Mouse (Mus musculus) midbrain, embryonic 16.5 days (tissue): ENCODE measurements around the gene Ephb4. TPM values are rescaled to one million over a fixed set of nuclear protein-coding genes. Genes with fewer than 3 reads are reported as not detected.

Source experiments
- ATAC-seq: fragments of 200-750 bp; cut with Nextera tagmentation; 2 replicates; pipeline ENCODE4 v1.8.0; 2017; ENCODE audit warnings: moderate TSS enrichment
- H3K27ac ChIP-seq: fragments of 300-500 bp; sonication (generic); 2 replicates; pipeline ENCODE4 v1.5.1; 2014; ENCODE audit warnings: mild to moderate bottlenecking, low read length, mixed read lengths
- H3K27me3 ChIP-seq: fragments of 300-500 bp; sonication (generic); 2 replicates; pipeline ENCODE4 v1.6.1; 2014; ENCODE audit warnings: low read depth, low read length, mixed read lengths; ENCODE audit not compliant: control insufficient read depth, insufficient read depth
- H3K36me3 ChIP-seq: fragments of 300-500 bp; sonication (generic); 2 replicates; pipeline ENCODE4 v1.6.1; 2014; ENCODE audit warnings: mild to moderate bottlenecking, low read length, moderate library complexity, mixed read lengths; ENCODE audit not compliant: control insufficient read depth, insufficient read depth
- H3K4me1 ChIP-seq: fragments of 300-500 bp; sonication (generic); 2 replicates; pipeline ENCODE4 v1.6.1; 2014; ENCODE audit warnings: mild to moderate bottlenecking, low read length, mixed read lengths; ENCODE audit not compliant: control insufficient read depth, insufficient read depth
- H3K4me2 ChIP-seq: fragments of 300-500 bp; sonication (generic); 2 replicates; pipeline ENCODE4 v1.6.1; 2014; ENCODE audit warnings: mild to moderate bottlenecking, low read length, mixed read lengths
- H3K4me3 ChIP-seq: fragments of 300-500 bp; sonication (generic); 2 replicates; pipeline ENCODE4 v1.5.1; 2014; ENCODE audit warnings: low read depth, mild to moderate bottlenecking, low read length, moderate library complexity, mixed read lengths
- H3K9ac ChIP-seq: fragments of 300-500 bp; sonication (generic); 2 replicates; pipeline ENCODE4 v1.6.1; 2014; ENCODE audit warnings: low read depth, low read length, mixed read lengths
- H3K9me3 ChIP-seq: fragments of 300-500 bp; sonication (generic); replicated peaks from 2 replicates; pipeline ENCODE4 v1.6.1; 2014; ENCODE audit warnings: mild to moderate bottlenecking, low read length, mixed read lengths; ENCODE audit not compliant: control insufficient read depth, poor library complexity, severe bottlenecking
- WGBS: fragments of 180-500 bp; shearing (Covaris S2); extraction: QIAGEN DNeasy Blood & Tissue Kit; methylation state at CpG from one replicate; pipeline ENCODE4 v1.1.7; 2014; 5-methylcytosine and 5-hydroxymethylcytosine counted together
- polyA plus RNA-seq: library from polyadenylated mRNA; unstranded; fragments of >200 nt; fragmentation: Nextera tagmentation; extraction: Ambion mirVana; gene quantifications from 2 replicates; pipeline ENCODE4 v1.2.1, GENCODE M21; 2015

Gene Ephb4
- polyA plus RNA-seq, 1 experiment from 2014 or later: 4.8 TPM

GRCm38 (mm10) chr5:137340222-137340621, 9.7 kb upstream of the Ephb4 start:
- Histone ChIP-seq H3K4me2 (peak overlapping the region; percentile 93), H3K9ac (peak overlapping the region; percentile 74), H3K36me3 (no peaks in the 10 kb centered on the region), H3K27ac (peak overlapping the region; percentile 82), H3K4me3 (no peak overlapping the region), H3K4me1 (peaks cover 19% of the 10 kb centered on the region), H3K27me3 (no peaks in the 10 kb centered on the region), H3K9me3 (no peaks in the 10 kb centered on the region)
- ATAC-seq: no peak
- WGBS: 72% methylated on average over 6 of the region's 6 CpGs

GRCm38 (mm10) chr5:137342407-137343012, 7.4 kb upstream of the Ephb4 start:
- no peak overlapping the region for H3K27ac ChIP-seq

GRCm38 (mm10) chr5:137343412-137343811, 6.5 kb upstream of the Ephb4 start:
- Histone ChIP-seq H3K36me3 (no peaks in the 10 kb centered on the region), H3K9ac (no peak overlapping the region), H3K4me2 (no peak overlapping the region), H3K4me1 (peaks cover 19% of the 10 kb centered on the region), H3K4me3 (no peak overlapping the region), H3K27ac (no peak overlapping the region), H3K9me3 (no peaks in the 10 kb centered on the region), H3K27me3 (no peaks in the 10 kb centered on the region; the same call in 1 of the 2 replicates)
- 91% methylated on average over 5 of the region's 5 CpGs for WGBS
- ATAC-seq: no peak

More at GRCm38 (mm10) chr5:137342407-137343012, 7.4 kb upstream of the Ephb4 start:
- no peaks in the 10 kb centered on the region for H3K27me3 ChIP-seq
- no peak overlapping the region for H3K4me3 ChIP-seq
- H3K9ac ChIP-seq: no peak overlapping the region
- no peak for ATAC-seq
- no peak overlapping the region for H3K4me2 ChIP-seq
- H3K4me1 ChIP-seq: peaks cover 19% of the 10 kb centered on the region
- 81% methylated on average over 7 of the region's 7 CpGs for WGBS
- H3K9me3 ChIP-seq: no peaks in the 10 kb centered on the region
- H3K36me3 ChIP-seq: no peaks in the 10 kb centered on the region

GRCm38 (mm10) chr5:137343869-137344268, 6.0 kb upstream of the Ephb4 start:
- H3K27ac ChIP-seq: no peak overlapping the region
- ATAC-seq: no peak
- no peaks in the 10 kb centered on the region for H3K9me3 ChIP-seq
- no peak overlapping the region for H3K9ac ChIP-seq
- H3K27me3 ChIP-seq: peaks cover 3% of the 10 kb centered on the region
- no peak overlapping the region for H3K4me2 ChIP-seq
- H3K4me1 ChIP-seq: peaks cover 21% of the 10 kb centered on the region
- H3K4me3 ChIP-seq: no peak overlapping the region
- H3K36me3 ChIP-seq: no peaks in the 10 kb centered on the region

GRCm38 (mm10) chr5:137345821-137346220, 4.1 kb upstream of the Ephb4 start:
- Histone ChIP-seq H3K9me3 (no peaks in the 10 kb centered on the region), H3K27ac (no peak overlapping the region), H3K9ac (no peak overlapping the region), H3K4me2 (no peak overlapping the region), H3K36me3 (no peaks in the 10 kb centered on the region), H3K4me3 (no peak overlapping the region), H3K27me3 (peaks cover 12% of the 10 kb centered on the region), H3K4me1 (peaks cover 24% of the 10 kb centered on the region)
- WGBS: 27% methylated on average over 9 of the region's 9 CpGs
- ATAC-seq: no peak

GRCm38 (mm10) chr5:137346388-137346787, 3.5 kb upstream of the Ephb4 start:
- no peak overlapping the region for H3K4me3 ChIP-seq
- no peak for ATAC-seq

GRCm38 (mm10) chr5:137346983-137347382, 2.9 kb upstream of the Ephb4 start:
- ATAC-seq: no peak
- Histone ChIP-seq H3K4me1 (peaks cover 26% of the 10 kb centered on the region), H3K4me3 (no peak overlapping the region), H3K9ac (no peak overlapping the region), H3K27ac (no peak overlapping the region), H3K4me2 (no peak overlapping the region), H3K27me3 (peaks cover 12% of the 10 kb centered on the region), H3K36me3 (no peaks in the 10 kb centered on the region), H3K9me3 (no peaks in the 10 kb centered on the region)
- WGBS: 90% methylated on average over 4 of the region's 4 CpGs

More at GRCm38 (mm10) chr5:137346388-137346787, 3.5 kb upstream of the Ephb4 start:
- Histone ChIP-seq H3K27ac (no peak overlapping the region), H3K4me2 (no peak overlapping the region), H3K9me3 (no peaks in the 10 kb centered on the region), H3K36me3 (no peaks in the 10 kb centered on the region), H3K9ac (no peak overlapping the region), H3K4me1 (peaks cover 26% of the 10 kb centered on the region), H3K27me3 (peaks cover 12% of the 10 kb centered on the region)
- 92% methylated on average over 1 of the region's 1 CpGs for WGBS

GRCm38 (mm10) chr5:137347856-137348255, 2.1 kb upstream of the Ephb4 start:
- no peak overlapping the region for H3K9ac ChIP-seq
- H3K36me3 ChIP-seq: no peaks in the 10 kb centered on the region
- H3K4me2 ChIP-seq: no peak overlapping the region
- no peaks in the 10 kb centered on the region for H3K9me3 ChIP-seq
- no peak overlapping the region for H3K27ac ChIP-seq
- WGBS: 14% methylated on average over 7 of the region's 7 CpGs
- ATAC-seq: no peak
- H3K27me3 ChIP-seq: peaks cover 12% of the 10 kb centered on the region
- H3K4me3 ChIP-seq: no peak overlapping the region
- H3K4me1 ChIP-seq: peaks cover 28% of the 10 kb centered on the region

GRCm38 (mm10) chr5:137348482-137349383, 1.2 kb upstream of the Ephb4 start:
- Histone ChIP-seq H3K9me3 (no peaks in the 10 kb centered on the region), H3K4me3 (peak overlapping the region; percentile 65), H3K36me3 (no peaks in the 10 kb centered on the region), H3K9ac (peak overlapping the region; percentile 39), H3K27ac (no peak overlapping the region), H3K27me3 (peaks cover 12% of the 10 kb centered on the region), H3K4me2 (peak overlapping the region; percentile 96), H3K4me1 (peaks cover 28% of the 10 kb centered on the region)
- WGBS: under 1% methylated on average over 33 of the region's 33 CpGs
- ATAC-seq: no peak
